Comparison of ENCODE assay signal across 8 mouse cellular contexts in the genomic region with DNA sequence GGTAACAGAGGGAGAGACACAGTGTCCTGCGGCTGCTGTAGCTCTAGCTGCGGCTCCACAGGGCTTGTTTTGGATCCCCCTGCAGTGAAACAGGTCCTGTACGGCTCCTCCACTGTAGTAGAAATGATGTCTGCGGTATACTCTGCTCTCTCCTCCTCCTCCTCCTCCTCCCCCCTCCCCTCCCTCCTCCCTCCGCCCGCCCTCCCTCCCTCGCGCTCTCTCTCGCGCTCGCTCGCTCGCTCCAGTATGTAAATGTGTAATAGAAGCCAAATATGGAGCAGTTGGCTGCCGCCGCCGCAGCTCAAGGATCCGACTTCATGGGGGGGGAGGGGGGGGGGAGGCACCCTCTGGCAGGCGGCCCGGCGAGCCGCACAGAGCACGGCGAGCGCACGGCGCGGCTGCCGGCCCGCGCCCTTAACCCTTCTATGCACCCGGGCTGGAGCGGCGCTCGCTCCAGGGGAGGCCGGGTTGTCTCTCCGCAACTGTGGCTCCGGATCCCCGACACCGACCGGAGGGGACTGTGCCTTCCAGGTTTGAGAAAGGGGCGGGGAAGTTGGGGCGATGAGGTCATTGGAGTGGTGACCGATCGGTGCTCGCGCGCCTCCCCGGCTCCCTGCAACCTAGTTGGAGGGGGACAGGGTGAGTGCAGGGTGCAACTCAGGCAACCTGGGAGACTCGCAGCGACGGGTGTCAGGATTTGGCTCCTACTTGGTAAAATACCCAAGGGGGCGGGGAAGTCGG. TPM values are rescaled to one million over a fixed set of nuclear protein-coding genes. Genes with fewer than 3 reads are reported as not detected.
DNase-seq lines count a peak whose midpoint lies in the region; ATAC-seq and TF ChIP-seq lines count a peak whose summit lies in the region.

Atxn1 (minus strand) TSS at position 156 of the 741 bp plus-strand sequence.

- no peak for TF ChIP-seq CTCF in midbrain, postnatal 0 days (IDR thresholded peaks at IDR 0.05)

- DNase-seq in layer of hippocampus, adult 11-12 months (ENCODE audit: low spot score) = peak; percentile 60
- DNase-seq in layer of hippocampus, adult 9-10 months (ENCODE audit: low spot score) = no peak
- peak; percentile 89 for DNase-seq in embryonic facial prominence, embryonic 10.5 days (ENCODE audit: low spot score)
- peak; percentile 88 for DNase-seq in kidney, adult 11 months
- DNase-seq in midbrain, postnatal 0 days (ENCODE audit: low spot score) = peak; percentile 85
- peak; percentile 19 to 29 for DNase-seq in spleen, postnatal 14 days (ENCODE audit: low spot score in 2 of 2)

- peak within 1 kb of the TSS; percentile 82 for H3K4me3 ChIP-seq in embryonic facial prominence, embryonic 10.5 days
- peak within 1 kb of the TSS; percentile 87 for H3K4me3 ChIP-seq in limb, embryonic 15.5 days
- H3K4me3 ChIP-seq in midbrain, postnatal 0 days (ENCODE audit: low read depth, low read length) = peak within 1 kb of the TSS; percentile 93

- ATAC-seq in granulocyte monocyte progenitor cell, adult 5-6 weeks (replicated peaks; ENCODE audit: poor library complexity, severe bottlenecking) = peak; percentile 59
- ATAC-seq in limb, embryonic 15.5 days (ENCODE audit: insufficient number of reproducible peaks, low FRiP score, low TSS enrichment, low read depth) = peak; percentile 81
- peak; percentile 79 for ATAC-seq in midbrain, postnatal 0 days (ENCODE audit: low FRiP score)

- WGBS in embryonic facial prominence, embryonic 10.5 days = under 1% methylated on average over 53 of the region's 53 CpGs
- under 1% methylated on average over 42 of the region's 53 CpGs for WGBS in limb, embryonic 15.5 days
- WGBS in midbrain, postnatal 0 days = 0% methylated on average over 48 of the region's 53 CpGs

- H3K9ac ChIP-seq in limb, embryonic 15.5 days = peak within 1 kb of the TSS; percentile 83
- peak within 1 kb of the TSS; percentile 96 for H3K9ac ChIP-seq in midbrain, postnatal 0 days (replicated peaks; ENCODE audit: low read length, poor library complexity, severe bottlenecking)

- H3K27ac ChIP-seq in embryonic facial prominence, embryonic 10.5 days (replicated peaks) = peak within 1 kb of the TSS; percentile 88
- H3K27ac ChIP-seq in limb, embryonic 15.5 days = peak within 1 kb of the TSS; percentile 93
- H3K27ac ChIP-seq in midbrain, postnatal 0 days (ENCODE audit: low read depth, low read length) = peak within 1 kb of the TSS; percentile 95

- peaks cover 50% of the 10 kb centered on the region for H3K4me1 ChIP-seq in embryonic facial prominence, embryonic 10.5 days
- peaks cover 43% of the 10 kb centered on the region for H3K4me1 ChIP-seq in limb, embryonic 15.5 days
- no peaks in the 10 kb centered on the region for H3K4me1 ChIP-seq in midbrain, postnatal 0 days (ENCODE audit: insufficient read depth, low read length)

- peaks cover 47% of the 10 kb centered on the region for H3K27me3 ChIP-seq in embryonic facial prominence, embryonic 10.5 days (replicated peaks; ENCODE audit: low read depth, poor library complexity, severe bottlenecking)
- H3K27me3 ChIP-seq in limb, embryonic 15.5 days = no peaks in the 10 kb centered on the region
- no peaks in the 10 kb centered on the region for H3K27me3 ChIP-seq in midbrain, postnatal 0 days (ENCODE audit: insufficient read depth, low read length)

- H3K9me3 ChIP-seq in embryonic facial prominence, embryonic 10.5 days = no peaks in the 10 kb centered on the region
- no peaks in the 10 kb centered on the region for H3K9me3 ChIP-seq in limb, embryonic 15.5 days
- H3K9me3 ChIP-seq in midbrain, postnatal 0 days (ENCODE audit: low read length) = no peaks in the 10 kb centered on the region

- peak within 1 kb of the TSS; percentile 89 for H3K4me2 ChIP-seq in limb, embryonic 15.5 days
- H3K4me2 ChIP-seq in midbrain, postnatal 0 days (ENCODE audit: low read depth, low read length, poor library complexity, severe bottlenecking) = peak within 1 kb of the TSS; percentile 63

- no peaks in the 10 kb centered on the region for H3K36me3 ChIP-seq in embryonic facial prominence, embryonic 10.5 days (replicated peaks)
- no peaks in the 10 kb centered on the region for H3K36me3 ChIP-seq in limb, embryonic 15.5 days
- no peaks in the 10 kb centered on the region for H3K36me3 ChIP-seq in midbrain, postnatal 0 days (ENCODE audit: insufficient read depth, low read length)

RNA-seq across cellular contexts. Expression of gene Atxn1, which starts in this region (rescaled TPM):
- polyA plus RNA-seq in embryonic facial prominence, embryonic 10.5 days (2016; fragmentation: Nextera tagmentation; extraction: Ambion mirVana) = 1.1 and 1.2 TPM in 2 replicates
- 26.9 and 35.7 TPM in 2 replicates for total RNA-seq in granulocyte monocyte progenitor cell, adult 5-6 weeks (2014; fragmentation: Nextera tagmentation)
- 6.0 and 11.9 TPM in 2 replicates for total RNA-seq in granulocyte monocyte progenitor cell, adult 5-6 weeks (2017)
- polyA plus RNA-seq in limb, embryonic 15.5 days (2015; fragmentation: Nextera tagmentation; extraction: Ambion mirVana) = 5.4 and 6.4 TPM in 2 replicates
- 26.6 and 31.4 TPM in 2 replicates for total RNA-seq in midbrain, postnatal 0 days (2014; rRNA removed)
- polyA plus RNA-seq in midbrain, postnatal 0 days (2015; fragmentation: Nextera tagmentation; extraction: Ambion mirVana) = 9.3 and 12.0 TPM in 2 replicates
